Mouse (Mus musculus) frontal cortex, postnatal 25 days (tissue): ENCODE measurements at regions not wholly inside any gene's neighbourhood (a gene's known extent, or its start where the extent isn't known, plus 50 kb on each side); places are given as distances from the start of the nearest gene placed in this dataset.

Source experiments
- DNase-seq, 2 experiments: peaks; one replicate each; pipeline ENCODE4 v3.0.0; 2022; ENCODE audit warnings: low spot score in 2 of 2

- DNase-seq = no peak
Measured at GRCm38 (mm10) chr10:87732658-87733057, 125.4 kb upstream of the Igf1 start.

GRCm38 (mm10) chr10:87733241-87733640, 124.8 kb upstream of the Igf1 start:
- DNase-seq = no peak

GRCm38 (mm10) chr10:87740323-87740722, 117.7 kb upstream of the Igf1 start:
- no peak for DNase-seq

- no peak for DNase-seq
Measured at GRCm38 (mm10) chr10:87742766-87743165, 115.3 kb upstream of the Igf1 start.

GRCm38 (mm10) chr10:87747846-87748552, 110.1 kb upstream of the Igf1 start:
- DNase-seq = no peak

- no peak for DNase-seq
Measured at GRCm38 (mm10) chr10:87748631-87749193, 109.4 kb upstream of the Igf1 start.

- DNase-seq = no peak
Measured at GRCm38 (mm10) chr10:87750321-87750720, 107.7 kb upstream of the Igf1 start.

- no peak for DNase-seq
Measured at GRCm38 (mm10) chr10:87750972-87751371, 107.1 kb upstream of the Igf1 start.

GRCm38 (mm10) chr10:87752117-87752516, 105.9 kb upstream of the Igf1 start:
- DNase-seq = no peak

- no peak for DNase-seq
Measured at GRCm38 (mm10) chr10:87753483-87753882, 104.6 kb upstream of the Igf1 start.

GRCm38 (mm10) chr10:87761528-87762030, 96.5 kb upstream of the Igf1 start:
- DNase-seq = no peak

- DNase-seq = no peak
Measured at GRCm38 (mm10) chr10:87787521-87787920, 70.5 kb upstream of the Igf1 start.

GRCm38 (mm10) chr10:87792346-87792745, 65.7 kb upstream of the Igf1 start:
- DNase-seq = no peak

GRCm38 (mm10) chr10:87803936-87804791, 53.9 kb upstream of the Igf1 start:
- DNase-seq = no peak

GRCm38 (mm10) chr10:87804792-87805082, 53.3 kb upstream of the Igf1 start:
- no peak for DNase-seq
